Mouse (Mus musculus): Measurements from ENCODE around the gene Ahrr.

GRCm38 (mm10) chr13:74218441-74218840, 73.7 kb downstream of the Ahrr start:
- TF ChIP-seq CTCF (IDR thresholded peaks at IDR 0.05; ENCODE audit: low read depth, low read length) (no peak), GATA1 (IDR thresholded peaks at IDR 0.05; ENCODE audit: borderline replicate concordance, low read length) (no peak)
